Mouse (Mus musculus): ENCODE measurements around the gene Tbx4. TPM values are rescaled to one million over a fixed set of nuclear protein-coding genes. Genes with fewer than 3 reads are reported as not detected.

The Tbx4 gene
- total and polyA plus RNA-seq, 3 experiments, result not detected

DNA sequence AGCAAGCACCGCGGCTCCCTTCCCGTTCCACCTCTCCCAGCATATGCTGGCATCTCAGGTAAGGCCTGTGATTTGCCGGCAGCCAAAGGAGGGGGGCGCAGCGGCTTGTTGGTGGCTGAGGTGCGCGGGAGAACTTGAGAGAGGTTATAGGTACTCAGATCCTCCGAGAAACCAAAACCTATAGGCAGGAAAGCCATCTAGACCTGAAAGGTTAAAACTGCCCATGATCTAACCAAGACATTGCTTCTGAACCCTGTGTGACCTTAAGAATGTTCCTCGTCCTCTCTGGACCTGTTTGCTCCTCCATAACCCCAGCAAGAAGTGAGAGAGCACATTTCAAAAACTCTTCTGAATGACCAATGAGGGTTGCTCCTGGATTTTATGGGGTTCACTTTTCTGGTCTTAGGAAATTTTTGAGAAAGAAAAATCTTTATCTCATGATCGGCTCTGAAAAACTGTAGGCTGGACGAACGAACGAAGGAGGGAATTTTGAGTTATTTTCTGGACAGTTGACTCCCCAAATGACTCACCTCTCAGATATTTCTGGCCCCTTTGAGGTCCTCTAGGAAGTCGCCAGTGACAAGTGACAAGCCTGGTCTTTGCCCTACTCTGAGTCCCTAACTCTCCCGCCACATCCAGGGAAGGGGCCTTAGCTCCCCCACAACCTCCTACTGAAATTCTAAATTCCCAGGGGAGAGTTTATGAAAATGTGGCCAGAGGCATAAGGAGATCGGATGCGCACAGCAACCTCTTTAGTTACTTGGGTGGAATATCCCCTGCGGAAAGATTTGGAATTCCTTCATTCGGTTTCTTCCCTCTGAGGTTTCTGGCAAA, 47.6 kb upstream of the Tbx4 start:
- Histone ChIP-seq H3K9me3 (replicated peaks; ENCODE audit: low read length) (peaks cover 41% of the 10 kb centered on the region), H3K27ac (ENCODE audit: insufficient read depth, low read depth) (no peak overlapping the region), H3K4me1 (ENCODE audit: control insufficient read depth in 1 of 2, insufficient read depth in 2 of 2) (peaks cover 2 to 12% of the 10 kb centered on the region in 2 experiments; a peak in 3 of 4 replicates), H3K4me3 (replicated peaks in 1 of 3; ENCODE audit: low read depth in 2 of 3, low read length in 2 of 3, poor library complexity in 1 of 3) (no peak overlapping the region), H3K27me3 (replicated peaks) (peaks cover 31% of the 10 kb centered on the region), H3K9ac (ENCODE audit: insufficient read depth, low read depth) (no peak overlapping the region), H3K4me2 (ENCODE audit: insufficient read depth, low read depth, poor library complexity, severe bottlenecking) (no peak overlapping the region), H3K79me2 (replicated peaks; ENCODE audit: control insufficient read depth, extremely low read depth, insufficient read depth, poor library complexity, severe bottlenecking) (no peaks in the 10 kb centered on the region), H3K36me3 (replicated peaks in 1 of 2; ENCODE audit: control insufficient read depth in 1 of 2, insufficient read depth in 1 of 2, low read length in 1 of 2) (no peaks in the 10 kb centered on the region)
- in situ Hi-C loops (cut with MboI; ENCODE audit: low pct_ligation_motif_present, low pct_unique_long_range_greater_than_20kb, low sequenced_read_pairs), result no loop called here
- dilution Hi-C loops (cut with MboI; ENCODE audit: extremely low pct_ligation_motif_present, extremely low pct_unique_long_range_greater_than_20kb, low sequenced_read_pairs), result no loop called here
- DNase-seq (ENCODE audit: extremely low read depth), result no peak
- TF ChIP-seq MAX (IDR thresholded peaks at IDR 0.05; ENCODE audit: low read length) (no peak), UBTF (IDR thresholded peaks at IDR 0.05; ENCODE audit: low read depth, low read length) (no peak), RCOR1 (conservative IDR thresholded peaks at IDR 0.05; ENCODE audit: low read depth, low read length) (no peak), MXI1 (IDR thresholded peaks at IDR 0.05; ENCODE audit: low read depth, low read length) (no peak), CHD1 (IDR thresholded peaks at IDR 0.05; ENCODE audit: low read depth, low read length) (no peak), JUND (conservative IDR thresholded peaks at IDR 0.05; ENCODE audit: low read depth, low read length) (no peak), JUN (IDR thresholded peaks at IDR 0.05; ENCODE audit: insufficient read depth, low read depth, low read length) (no peak), PAX5 (IDR thresholded peaks at IDR 0.05; ENCODE audit: low read length) (no peak), POLR2AphosphoS2 (IDR thresholded peaks at IDR 0.05; ENCODE audit: low read depth, low read length) (no peak), ETS1 (conservative IDR thresholded peaks at IDR 0.05; ENCODE audit: low read depth, low read length) (no peak), BHLHE40 (IDR thresholded peaks at IDR 0.05; ENCODE audit: low read depth, low read length) (no peak), POLR2A (IDR thresholded peaks at IDR 0.05; ENCODE audit: low read depth, low read length) (no peak), MAZ (IDR thresholded peaks at IDR 0.05; ENCODE audit: low read depth, low read length) (no peak), MAFK (IDR thresholded peaks at IDR 0.05; ENCODE audit: insufficient replicate concordance, low read length) (no peak), MYC (IDR thresholded peaks at IDR 0.05; ENCODE audit: low read depth, low read length) (no peak), ZMIZ1 (IDR thresholded peaks at IDR 0.05; ENCODE audit: low read depth, low read length) (no peak), GABPA (IDR thresholded peaks at IDR 0.05; ENCODE audit: insufficient replicate concordance, low read depth, low read length) (no peak), HCFC1 (IDR thresholded peaks at IDR 0.05; ENCODE audit: low read depth, low read length) (no peak)

DNA sequence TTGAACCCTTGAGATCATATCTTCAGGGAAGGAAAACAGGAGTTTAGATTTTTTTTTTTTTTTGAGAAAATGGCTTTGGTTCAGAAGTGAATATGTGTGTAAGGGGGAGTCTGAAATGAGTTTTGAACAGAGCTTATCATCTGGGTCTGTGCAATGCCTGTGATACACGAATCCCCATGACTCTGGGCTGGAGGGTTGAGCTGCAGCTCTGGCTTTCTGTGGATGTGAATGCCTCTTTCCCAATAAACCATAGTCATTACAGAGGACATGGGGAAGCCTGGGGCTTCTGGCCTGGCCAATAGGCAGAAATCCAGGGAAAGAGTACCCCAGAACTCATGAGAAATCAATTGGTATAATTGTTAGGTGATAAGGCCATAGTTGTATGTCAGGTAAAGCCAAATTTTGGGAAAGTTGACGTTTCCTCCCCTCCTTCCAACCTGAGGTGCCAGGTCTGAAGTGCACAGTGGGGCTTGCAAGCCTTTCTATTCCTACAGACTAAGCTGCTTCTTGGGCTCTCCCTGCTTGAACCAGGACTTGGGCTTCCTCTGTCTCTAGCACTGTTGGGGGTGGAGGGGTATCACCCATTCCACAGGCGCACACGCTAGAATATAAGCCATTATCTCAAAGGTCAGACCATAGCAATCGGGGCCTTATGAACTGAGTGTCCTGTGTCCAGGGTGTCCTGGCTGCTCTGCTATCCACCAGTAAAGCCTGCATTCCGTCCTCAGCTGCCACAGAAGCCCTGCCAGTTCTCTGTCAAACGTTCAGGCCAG, 46.8 kb upstream of the Tbx4 start:
- DNase-seq (ENCODE audit: extremely low read depth), result no peak
- Histone ChIP-seq H3K9ac (ENCODE audit: insufficient read depth, low read depth) (no peak overlapping the region), H3K36me3 (replicated peaks in 1 of 2; ENCODE audit: control insufficient read depth in 1 of 2, insufficient read depth in 1 of 2, low read length in 1 of 2) (no peaks in the 10 kb centered on the region), H3K9me3 (replicated peaks; ENCODE audit: low read length) (peaks cover 41% of the 10 kb centered on the region), H3K4me1 (ENCODE audit: control insufficient read depth in 1 of 2, insufficient read depth in 2 of 2) (peaks cover 2 to 17% of the 10 kb centered on the region in 2 experiments; a peak in 3 of 4 replicates), H3K27me3 (replicated peaks) (peaks cover 39% of the 10 kb centered on the region), H3K4me3 (replicated peaks in 1 of 3; ENCODE audit: low read depth in 2 of 3, low read length in 2 of 3, poor library complexity in 1 of 3) (no peak overlapping the region), H3K79me2 (replicated peaks; ENCODE audit: control insufficient read depth, extremely low read depth, insufficient read depth, poor library complexity, severe bottlenecking) (no peaks in the 10 kb centered on the region), H3K4me2 (ENCODE audit: insufficient read depth, low read depth, poor library complexity, severe bottlenecking) (no peak overlapping the region), H3K27ac (ENCODE audit: insufficient read depth, low read depth) (no peak overlapping the region)
- dilution Hi-C loops (cut with MboI; ENCODE audit: extremely low pct_ligation_motif_present, extremely low pct_unique_long_range_greater_than_20kb, low sequenced_read_pairs), result no loop called here
- TF ChIP-seq E2F4 (IDR thresholded peaks at IDR 0.05; ENCODE audit: insufficient replicate concordance, low read depth, low read length) (no peak), MYC (IDR thresholded peaks at IDR 0.05; ENCODE audit: low read depth, low read length) (no peak), CHD1 (IDR thresholded peaks at IDR 0.05; ENCODE audit: low read depth, low read length) (no peak), JUN (IDR thresholded peaks at IDR 0.05; ENCODE audit: insufficient read depth, low read depth, low read length) (no peak), JUND (conservative IDR thresholded peaks at IDR 0.05; ENCODE audit: low read depth, low read length) (no peak)
- in situ Hi-C loops (cut with MboI; ENCODE audit: low pct_ligation_motif_present, low pct_unique_long_range_greater_than_20kb, low sequenced_read_pairs), result no loop called here
